Mouse (Mus musculus) liver, adult (tissue): ENCODE measurements around the gene Kpna2.
A peak's percentile ranks its signal among the peaks of the same experiment; 100 is the strongest.

Experiments
- GATA4 ChIP-seq: IDR thresholded peaks from 2 replicates; pipeline ENCODE4 v1.6.1; 2014; ENCODE audit warnings: mild to moderate bottlenecking, low read length; ENCODE audit not compliant: insufficient replicate concordance

Kpna2 gene

DNA sequence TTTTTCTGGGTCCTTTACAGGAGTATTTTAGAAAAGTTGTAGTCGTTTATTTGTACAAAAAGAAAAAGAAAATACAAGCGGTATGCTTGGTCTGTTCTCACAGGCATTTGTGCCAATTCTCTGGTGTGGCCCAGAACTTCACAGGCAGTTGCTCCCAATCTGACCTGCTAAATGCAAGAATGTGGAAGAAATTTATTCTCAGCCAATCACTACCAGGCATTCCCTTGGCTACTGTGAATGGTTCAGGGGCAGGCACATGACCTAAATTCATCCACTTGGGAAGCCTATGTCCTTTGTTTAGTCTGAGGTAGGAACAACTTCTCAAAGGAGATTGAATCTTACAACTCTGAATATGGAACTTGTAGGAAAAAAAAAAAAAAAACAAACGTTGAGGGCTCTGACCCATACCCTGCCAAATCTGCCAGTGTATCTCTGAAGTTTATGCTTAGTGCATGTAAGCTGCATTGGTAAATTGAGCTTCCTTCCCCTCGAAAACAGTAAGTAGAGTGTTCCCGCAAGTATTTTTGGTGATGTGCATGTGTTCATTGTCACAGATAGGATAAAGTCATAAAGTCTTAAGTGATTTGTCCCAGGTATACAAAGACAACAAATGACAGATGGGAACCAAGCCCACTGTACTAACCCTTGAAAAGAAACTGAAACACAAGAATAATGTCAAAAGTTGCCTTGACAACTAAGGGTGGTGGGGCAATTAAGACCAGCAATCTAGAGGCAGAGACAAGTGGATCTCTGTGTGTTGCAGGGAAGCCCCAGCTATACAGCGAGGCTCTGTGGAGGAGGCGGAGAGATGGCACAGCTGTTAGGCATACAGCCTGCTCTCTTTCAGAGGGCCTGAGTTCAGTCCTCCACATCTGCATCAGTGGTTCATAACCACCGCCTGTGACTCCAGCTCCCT lies 2.7 kb upstream of the Kpna2 start:
- no peak for TF ChIP-seq GATA4

DNA sequence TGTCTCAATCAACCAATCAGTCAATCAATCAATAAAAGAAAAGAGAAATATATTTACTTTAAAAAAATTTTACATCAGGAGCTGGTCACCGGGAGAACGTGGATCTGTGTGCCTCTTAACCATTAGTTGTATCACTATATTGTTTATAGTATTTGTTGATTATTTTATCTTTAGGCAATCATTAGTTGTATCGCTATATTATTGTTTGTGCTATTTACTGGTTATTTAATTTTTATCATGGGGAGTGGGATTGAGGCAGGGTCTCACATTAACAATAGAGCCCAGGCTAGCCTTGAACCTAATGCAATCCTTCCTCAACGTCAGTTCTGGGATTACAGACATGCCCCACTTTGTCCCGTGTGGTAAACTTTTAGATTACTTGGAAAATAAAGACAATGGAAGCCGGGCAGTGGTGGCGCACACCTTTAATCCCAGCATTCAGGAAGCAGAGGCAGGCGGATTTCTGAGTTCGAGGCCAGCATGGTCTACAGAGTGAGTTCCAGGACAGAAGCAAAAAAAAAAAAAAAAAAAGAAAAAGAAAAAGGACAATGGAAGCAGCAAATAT lies 690 bp upstream of the Kpna2 start:
- no peak for TF ChIP-seq GATA4

DNA sequence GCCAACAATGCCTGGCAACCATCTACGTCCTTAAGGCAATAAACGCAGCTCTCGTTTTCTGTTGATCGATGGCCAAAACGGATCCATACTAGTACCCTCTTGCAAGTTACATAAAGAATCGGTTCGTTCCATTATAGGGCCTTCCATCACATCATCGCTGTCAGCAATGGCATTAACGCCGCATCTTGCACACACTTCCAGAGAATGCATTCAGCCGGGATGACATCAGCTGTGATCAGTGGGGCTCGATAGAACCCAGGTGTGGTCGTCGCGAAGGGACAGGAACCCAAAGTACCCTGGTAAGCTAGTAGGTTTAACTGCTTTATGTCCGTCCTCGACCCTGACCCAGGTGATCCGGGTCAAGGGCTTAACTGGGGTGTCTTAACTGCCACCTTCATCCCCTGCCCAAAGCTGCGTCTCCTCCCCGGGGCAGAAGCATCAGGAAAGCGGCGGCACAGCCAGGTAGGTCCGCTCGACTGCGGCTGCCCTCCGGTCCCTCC lies 640 bp downstream of the Kpna2 start:
- no peak for TF ChIP-seq GATA4

GRCm38 (mm10) chr11:106997976-106998375 lies 1.4 kb downstream of the Kpna2 start:
- no peak for TF ChIP-seq GATA4

- no peak for TF ChIP-seq GATA4
Observed at GRCm38 (mm10) chr11:106994246-106995085, 4.9 kb downstream of the Kpna2 start.

DNA sequence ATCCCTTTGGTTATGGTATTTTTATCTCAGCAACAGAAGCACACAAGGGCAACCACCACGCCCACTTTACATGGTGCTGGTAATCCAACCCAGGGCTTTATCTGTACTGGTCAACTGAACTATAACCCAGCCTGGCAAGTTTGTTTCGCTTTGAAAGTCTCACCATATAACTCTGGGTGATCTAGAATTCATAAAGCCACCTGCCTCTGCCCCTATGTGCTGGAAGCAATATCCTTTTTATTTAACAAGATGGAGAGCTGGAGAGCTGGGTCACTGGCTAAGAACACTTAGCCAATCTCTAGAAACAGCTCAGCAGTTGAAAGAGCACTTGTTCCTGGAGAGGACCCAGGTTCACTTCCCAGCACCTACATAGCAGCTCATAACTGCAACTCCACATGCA lies 12.0 kb downstream of the Kpna2 start:
- no peak for TF ChIP-seq GATA4

GRCm38 (mm10) chr11:106982351-106982750 lies 17.0 kb downstream of the Kpna2 start:
- TF ChIP-seq GATA4, result no peak

DNA sequence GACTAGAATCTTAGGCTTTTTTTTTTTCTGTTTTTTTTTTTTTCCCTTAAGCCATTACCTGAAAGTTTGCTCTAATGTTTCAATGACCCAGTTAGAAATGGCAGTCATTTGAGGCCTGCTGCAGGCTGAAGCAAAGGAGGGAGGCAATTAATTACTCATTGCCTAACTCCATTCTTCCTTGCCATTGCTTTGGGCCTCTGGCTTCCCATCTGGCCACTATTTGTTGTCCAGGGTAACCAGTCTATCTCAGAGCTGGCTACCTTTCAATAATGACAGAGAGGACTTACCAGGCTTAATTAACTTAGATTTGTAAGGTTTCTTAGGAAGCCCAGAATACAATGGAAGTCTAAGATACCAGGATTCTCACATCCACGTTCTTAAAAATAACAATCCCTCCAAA lies 17.6 kb downstream of the Kpna2 start:
- TF ChIP-seq GATA4, result no peak

DNA sequence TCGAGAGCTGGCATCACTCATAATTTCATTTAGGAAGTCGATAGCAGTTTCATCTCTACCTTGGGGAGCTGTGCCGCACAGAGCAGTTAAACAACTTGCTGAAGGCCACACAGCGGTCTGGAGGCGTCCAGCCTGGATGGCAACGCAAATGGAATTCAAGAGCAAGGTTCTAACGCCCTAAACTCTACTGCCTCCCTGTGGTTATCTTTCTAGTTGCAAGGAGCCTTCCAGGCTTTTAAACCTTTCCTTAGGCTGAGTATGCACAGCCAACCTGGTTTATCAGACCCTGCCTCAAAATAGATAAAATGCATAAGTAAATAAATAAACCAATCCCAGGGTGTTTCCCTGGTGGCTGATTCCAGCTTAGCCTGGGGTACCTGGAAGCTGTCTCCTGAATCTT lies 18.9 kb downstream of the Kpna2 start:
- no peak for TF ChIP-seq GATA4

- TF ChIP-seq GATA4, result peak; percentile 90; the same call in 1 of the 2 replicates
Observed at GRCm38 (mm10) chr11:106976194-106976593, 23.1 kb downstream of the Kpna2 start.

DNA sequence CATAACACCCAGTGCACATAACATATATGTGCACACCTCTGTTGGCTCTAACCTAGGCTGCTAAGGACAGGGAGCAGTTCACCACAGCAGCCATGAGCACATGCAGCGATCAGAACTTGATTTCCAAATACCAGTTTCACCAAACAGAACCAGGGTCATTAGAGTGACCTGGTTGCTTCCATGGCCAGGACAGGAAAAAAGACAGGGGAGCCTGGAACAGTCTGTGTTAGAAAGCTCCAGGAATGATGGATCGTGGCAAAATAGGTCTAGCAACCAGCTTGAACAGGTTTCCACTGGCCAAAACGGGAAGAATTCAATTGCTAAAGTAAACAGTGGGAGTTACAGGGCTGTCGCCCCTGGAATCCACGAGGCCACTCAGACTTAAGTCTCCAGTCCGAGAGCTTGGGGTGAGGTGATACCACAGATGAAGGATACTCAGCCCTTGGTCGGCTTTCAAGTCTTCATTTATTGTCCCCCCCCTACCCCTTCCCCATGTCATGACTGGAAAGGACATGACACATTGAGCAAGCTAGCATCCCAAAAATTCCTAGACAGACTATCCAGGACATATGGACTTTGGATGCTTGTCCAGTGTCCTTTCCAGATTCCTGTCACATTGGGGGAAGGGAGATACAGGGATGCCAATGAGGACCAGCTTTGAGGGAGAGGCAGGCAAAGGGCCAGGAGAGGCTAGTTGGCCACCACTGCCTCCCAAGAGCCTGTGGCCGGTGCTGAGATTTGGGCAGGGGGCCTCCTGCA lies 23.7 kb downstream of the Kpna2 start:
- TF ChIP-seq GATA4, result no peak

GRCm38 (mm10) chr11:106974440-106974839 lies 24.9 kb downstream of the Kpna2 start:
- no peak for TF ChIP-seq GATA4

DNA sequence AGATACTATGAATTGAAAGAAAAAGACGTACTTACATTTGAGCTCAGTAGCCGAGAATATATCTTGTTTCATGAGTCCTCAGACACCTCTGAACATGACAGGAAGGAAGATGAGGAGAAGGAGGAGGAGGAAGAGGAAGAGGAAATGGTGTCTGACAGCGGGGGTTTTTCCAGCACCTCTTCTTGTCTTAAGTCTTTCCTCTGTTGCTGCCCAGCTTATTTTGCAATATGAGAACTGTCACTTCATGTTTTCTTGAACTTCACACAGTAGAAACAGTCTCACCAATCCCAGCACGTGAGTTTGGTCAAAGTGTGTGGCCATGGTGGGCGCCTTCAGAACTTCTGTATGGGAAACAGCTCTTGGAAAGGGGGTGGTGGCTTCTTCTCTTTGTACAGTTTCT lies 26.3 kb downstream of the Kpna2 start:
- TF ChIP-seq GATA4, result peak; percentile 38; the same call in 1 of the 2 replicates

DNA sequence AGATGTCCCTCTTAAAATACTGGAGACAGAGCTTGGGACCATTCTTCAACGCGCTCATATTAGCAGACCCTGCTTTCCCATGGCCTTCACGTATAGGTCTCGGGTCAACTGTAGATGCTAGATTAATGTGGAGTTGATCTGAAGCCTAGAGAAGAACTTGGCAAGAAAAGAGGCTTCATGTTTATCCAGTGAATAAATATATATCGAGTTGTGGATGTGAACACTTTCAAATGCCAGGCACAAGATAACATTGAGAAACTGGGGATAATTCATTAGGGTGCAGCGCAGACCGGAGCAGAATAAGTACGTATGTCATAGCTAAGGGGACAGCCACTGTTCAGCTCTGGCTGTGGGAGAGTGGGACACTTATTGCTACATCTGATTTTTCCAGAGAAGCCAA lies 29.5 kb downstream of the Kpna2 start:
- no peak for TF ChIP-seq GATA4

- peak; percentile 86; the same call in 1 of the 2 replicates for TF ChIP-seq GATA4
Observed at GRCm38 (mm10) chr11:106967630-106968029, 31.7 kb downstream of the Kpna2 start.
